Mouse (Mus musculus) NIH3T3 (cell line): ENCODE measurements around the gene Myo1b.

Source experiments
- DNase-seq: peaks from one replicate; pipeline ENCODE4 v3.0.0-alpha.2; 2012; ENCODE audit warnings: low read depth

Myo1b gene

DNA sequence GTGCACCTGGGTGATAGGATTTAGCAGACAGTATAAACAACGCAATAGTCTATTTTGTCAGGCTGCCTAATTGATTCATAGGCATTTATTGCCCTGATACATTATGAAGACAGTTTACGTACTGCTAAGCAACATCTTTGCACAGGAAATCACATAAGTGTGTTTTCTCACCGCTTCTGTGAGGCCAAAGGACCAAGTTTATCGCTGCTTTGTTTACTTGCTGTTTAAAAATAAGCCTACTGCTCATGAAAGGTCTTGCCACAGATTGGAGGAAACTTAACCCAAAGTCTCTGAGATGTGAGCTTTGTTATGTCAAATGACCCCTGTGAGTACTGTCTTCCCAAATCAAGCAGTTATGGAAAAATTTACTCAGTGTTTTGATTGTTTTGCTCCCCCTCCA is 187.1 kb downstream of the Myo1b start:
- DNase-seq, result no peak

DNA sequence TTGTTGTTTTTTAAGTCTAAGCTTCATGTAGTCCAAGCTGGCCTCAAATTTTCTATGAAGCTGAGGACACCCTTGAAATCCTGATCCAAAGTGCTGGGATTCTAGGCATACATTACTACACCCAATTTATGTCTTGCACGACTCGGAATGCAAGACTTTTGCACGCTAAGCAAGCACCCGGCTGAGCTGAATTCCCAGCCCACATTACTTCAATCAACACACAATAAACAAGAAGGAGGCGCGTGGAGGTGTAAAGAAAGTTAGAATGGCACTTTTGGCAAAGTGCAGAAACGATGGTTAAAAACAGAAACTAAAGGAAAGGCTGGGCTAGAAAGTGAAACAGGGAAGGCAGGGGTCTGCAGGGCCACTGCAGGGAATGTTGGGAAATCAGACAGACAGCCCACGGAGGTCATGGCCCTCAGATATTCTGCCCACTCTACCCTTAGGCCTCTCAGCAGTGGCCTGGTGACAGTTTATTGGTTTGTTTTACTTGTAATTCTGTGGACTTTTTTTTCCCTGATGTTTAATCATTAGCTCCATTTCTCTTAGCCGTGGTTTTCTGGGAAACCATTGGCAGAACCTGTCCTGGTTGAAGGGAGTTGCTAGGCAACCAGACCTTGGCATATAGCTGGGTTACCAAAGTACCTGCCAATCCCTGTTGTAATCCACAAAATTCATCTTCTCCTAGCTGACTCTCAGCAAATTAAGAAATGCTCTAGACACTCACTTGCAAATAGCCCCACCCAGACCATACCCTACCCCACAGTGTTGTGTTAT is 195.8 kb downstream of the Myo1b start:
- peak; percentile 28 for DNase-seq

DNA sequence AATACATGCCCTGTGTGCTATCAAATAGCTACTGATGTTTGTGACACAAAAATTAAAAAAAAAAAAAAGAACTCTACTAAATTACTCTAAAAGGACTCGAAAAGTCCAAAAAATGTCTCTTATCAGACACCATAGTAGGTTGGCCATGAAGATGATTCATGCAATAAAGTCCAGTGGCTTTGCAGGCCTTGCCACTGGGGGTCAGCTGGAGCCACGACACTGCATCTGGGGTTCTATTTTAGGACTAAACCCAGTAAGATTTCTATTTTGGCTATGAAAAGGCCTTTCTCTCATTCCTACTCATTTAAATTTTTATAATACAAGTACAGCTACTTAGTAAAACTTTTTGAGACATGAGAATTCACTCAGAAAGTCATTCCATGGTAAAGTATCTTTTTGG is 205.0 kb downstream of the Myo1b start:
- DNase-seq, result no peak

DNA sequence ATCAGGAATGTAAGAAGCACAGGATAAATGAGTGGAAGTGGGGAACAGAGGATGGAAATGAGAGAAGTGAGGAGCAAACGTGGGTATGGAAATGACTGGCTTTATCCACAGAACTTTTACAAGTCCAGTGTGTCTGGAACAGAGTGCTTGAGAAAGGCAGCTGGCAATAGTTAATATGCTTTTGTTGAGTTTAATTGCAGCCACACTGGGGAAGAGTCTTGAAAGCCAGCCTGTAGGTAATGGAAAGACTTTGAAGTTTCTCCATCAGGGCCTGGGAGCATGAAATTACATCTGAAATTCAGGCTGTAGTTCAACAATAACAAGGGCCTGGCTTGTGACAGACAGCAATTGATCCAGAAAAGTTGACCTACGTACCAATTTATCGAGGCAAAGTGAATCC is 209.8 kb downstream of the Myo1b start:
- no peak for DNase-seq

DNA sequence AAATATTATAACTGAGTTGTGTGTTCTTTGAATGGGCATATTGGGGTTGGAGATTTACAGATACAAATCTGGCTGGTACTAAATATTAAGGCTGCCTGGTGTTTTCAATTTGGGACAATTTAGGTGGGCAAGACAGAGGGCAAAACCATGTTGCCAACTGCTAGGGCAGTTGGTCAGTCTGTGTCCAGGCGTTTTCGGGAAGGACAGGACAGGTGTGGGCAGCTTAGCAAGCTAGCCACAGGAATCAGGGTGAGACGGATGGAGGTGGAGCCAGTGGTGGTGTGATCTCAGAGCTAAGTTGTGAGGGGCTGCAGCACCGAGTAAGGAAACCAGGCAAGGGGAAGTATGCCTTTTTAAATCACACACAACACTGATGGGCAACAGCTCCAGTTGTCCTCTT is 211.3 kb downstream of the Myo1b start:
- no peak for DNase-seq
